Mouse (Mus musculus): ENCODE results near the gene Adam15. TPM values are rescaled to one million over a fixed set of nuclear protein-coding genes. Genes with fewer than 3 reads are reported as not detected.
A peak's percentile ranks its signal among the peaks of the same experiment; 100 is the strongest.

The Adam15 gene
- polyA plus RNA-seq, 1 experiment from 2014 or later = 9.5 TPM

- Histone ChIP-seq H3K27ac (no peak overlapping the region), H3K36me3 (no peaks in the 10 kb centered on the region), H3K4me1 (replicated peaks) (peaks cover 11% of the 10 kb centered on the region), H3K9ac (no peak overlapping the region), H3K9me3 (replicated peaks) (no peaks in the 10 kb centered on the region), H3K27me3 (peaks cover 43% of the 10 kb centered on the region), H3K4me3 (replicated peaks) (no peak overlapping the region), H3K4me2 (no peak overlapping the region)
- no peak for DNase-seq
- WGBS (ENCODE audit: insufficient replicate concordance) = 63% methylated on average over 5 of the region's 5 CpGs
- ATAC-seq (ENCODE audit: low read depth) = no peak
These were observed 35.5 kb downstream of the Adam15 start for GRCm38 (mm10) chr3:89314340-89314739.

GRCm38 (mm10) chr3:89308089-89308488 lies 41.7 kb downstream of the Adam15 start:
- Histone ChIP-seq H3K27ac (no peak overlapping the region), H3K9me3 (replicated peaks) (no peaks in the 10 kb centered on the region), H3K36me3 (no peaks in the 10 kb centered on the region), H3K9ac (no peak overlapping the region), H3K27me3 (no peaks in the 10 kb centered on the region), H3K4me1 (replicated peaks) (0 out of 2 replicates have a peak, but pooled peaks cover 4% of the 10 kb centered on the region), H3K4me3 (replicated peaks) (no peak overlapping the region), H3K4me2 (no peak overlapping the region)
- ATAC-seq (ENCODE audit: low read depth) (peak; percentile 34; the same call in 1 of the 2 replicates), DNase-seq (peak; percentile 34)
- 7% methylated on average over 9 of the region's 9 CpGs for WGBS (ENCODE audit: insufficient replicate concordance)

GRCm38 (mm10) chr3:89305551-89306325 lies 44.1 kb downstream of the Adam15 start:
- Histone ChIP-seq H3K4me3 (replicated peaks) (no peak overlapping the region), H3K4me1 (replicated peaks) (0 out of 2 replicates have a peak, but pooled peaks cover 4% of the 10 kb centered on the region), H3K27me3 (0 out of 2 replicates have a peak, but pooled peaks cover 2% of the 10 kb centered on the region), H3K27ac (no peak overlapping the region), H3K9me3 (replicated peaks) (no peaks in the 10 kb centered on the region), H3K9ac (no peak overlapping the region), H3K4me2 (no peak overlapping the region), H3K36me3 (no peaks in the 10 kb centered on the region)
- DNase-seq (no peak), ATAC-seq (ENCODE audit: low read depth) (no peak)
- 72% methylated on average over 8 of the region's 8 CpGs for WGBS (ENCODE audit: insufficient replicate concordance)

- Histone ChIP-seq H3K4me3 (replicated peaks) (no peak overlapping the region), H3K4me2 (no peak overlapping the region), H3K9me3 (replicated peaks) (no peaks in the 10 kb centered on the region), H3K27ac (no peak overlapping the region), H3K9ac (no peak overlapping the region), H3K4me1 (replicated peaks) (0 out of 2 replicates have a peak, but pooled peaks cover 4% of the 10 kb centered on the region), H3K36me3 (no peaks in the 10 kb centered on the region), H3K27me3 (peaks cover 6% of the 10 kb centered on the region)
- DNase-seq (no peak), ATAC-seq (ENCODE audit: low read depth) (no peak)
- WGBS (ENCODE audit: insufficient replicate concordance) = 53% methylated on average over 4 of the region's 4 CpGs
These were observed 44.7 kb downstream of the Adam15 start for GRCm38 (mm10) chr3:89305105-89305504.

- Histone ChIP-seq H3K4me1 (replicated peaks) (peaks cover 4% of the 10 kb centered on the region; the same call in 1 of the 2 replicates), H3K4me2 (no peak overlapping the region), H3K27ac (no peak overlapping the region), H3K4me3 (replicated peaks) (no peak overlapping the region), H3K9me3 (replicated peaks) (no peaks in the 10 kb centered on the region), H3K9ac (no peak overlapping the region), H3K27me3 (peaks cover 12% of the 10 kb centered on the region), H3K36me3 (no peaks in the 10 kb centered on the region)
- no peak for ATAC-seq (ENCODE audit: low read depth)
- DNase-seq = no peak
- WGBS (ENCODE audit: insufficient replicate concordance) = 51% methylated on average over 6 of the region's 6 CpGs
These were observed 45.4 kb downstream of the Adam15 start for GRCm38 (mm10) chr3:89304440-89304839.

GRCm38 (mm10) chr3:89300514-89300913 lies 49.3 kb downstream of the Adam15 start:
- Histone ChIP-seq H3K9ac (no peak overlapping the region), H3K27me3 (peaks cover 28% of the 10 kb centered on the region), H3K36me3 (no peaks in the 10 kb centered on the region), H3K27ac (no peak overlapping the region), H3K4me2 (no peak overlapping the region), H3K4me3 (replicated peaks) (no peak overlapping the region), H3K4me1 (replicated peaks) (peaks cover 4% of the 10 kb centered on the region), H3K9me3 (replicated peaks) (no peaks in the 10 kb centered on the region)
- DNase-seq (no peak), ATAC-seq (ENCODE audit: low read depth) (no peak)
- 47% methylated on average over 2 of the region's 2 CpGs for WGBS (ENCODE audit: insufficient replicate concordance)

GRCm38 (mm10) chr3:89300071-89300470 lies 49.7 kb downstream of the Adam15 start:
- ATAC-seq (ENCODE audit: low read depth) = no peak
- no peak for DNase-seq
- H3K4me3 ChIP-seq (replicated peaks) = no peak overlapping the region
- no peaks in the 10 kb centered on the region for H3K9me3 ChIP-seq (replicated peaks)
- 43% methylated on average over 1 of the region's 1 CpGs for WGBS (ENCODE audit: insufficient replicate concordance)
- H3K9ac ChIP-seq = no peak overlapping the region
- H3K4me1 ChIP-seq (replicated peaks) = peaks cover 4% of the 10 kb centered on the region
- peaks cover 28% of the 10 kb centered on the region for H3K27me3 ChIP-seq
- no peak overlapping the region for H3K27ac ChIP-seq
- H3K36me3 ChIP-seq = no peaks in the 10 kb centered on the region
- peak overlapping the region; percentile 46 for H3K4me2 ChIP-seq

GRCm38 (mm10) chr3:89299499-89299898 lies 50.3 kb downstream of the Adam15 start:
- no peak for ATAC-seq (ENCODE audit: low read depth)
- Histone ChIP-seq H3K9me3 (replicated peaks) (no peaks in the 10 kb centered on the region), H3K4me2 (peak overlapping the region; percentile 46)

GRCm38 (mm10) chr3:89298908-89299307 lies 50.9 kb downstream of the Adam15 start:
- 70% methylated on average over 6 of the region's 6 CpGs for WGBS (ENCODE audit: insufficient replicate concordance)
- Histone ChIP-seq H3K27ac (no peak overlapping the region), H3K4me3 (replicated peaks) (no peak overlapping the region), H3K9ac (no peak overlapping the region), H3K27me3 (peaks cover 28% of the 10 kb centered on the region), H3K36me3 (no peaks in the 10 kb centered on the region), H3K9me3 (replicated peaks) (no peaks in the 10 kb centered on the region), H3K4me2 (no peak overlapping the region), H3K4me1 (replicated peaks) (peaks cover 4% of the 10 kb centered on the region)
- DNase-seq = no peak
- no peak for ATAC-seq (ENCODE audit: low read depth)

More at GRCm38 (mm10) chr3:89299499-89299898, 50.3 kb downstream of the Adam15 start:
- Histone ChIP-seq H3K27ac (no peak overlapping the region), H3K27me3 (peaks cover 28% of the 10 kb centered on the region), H3K36me3 (no peaks in the 10 kb centered on the region), H3K4me3 (replicated peaks) (0 out of 2 replicates have a peak overlapping the region, but pooled peaks have one; percentile 11), H3K9ac (no peak overlapping the region), H3K4me1 (replicated peaks) (peaks cover 4% of the 10 kb centered on the region)
- 6% methylated on average over 14 of the region's 14 CpGs for WGBS (ENCODE audit: insufficient replicate concordance)
- no peak for DNase-seq

GRCm38 (mm10) chr3:89296761-89297396 lies 52.9 kb downstream of the Adam15 start:
- 68% methylated on average over 11 of the region's 11 CpGs for WGBS (ENCODE audit: insufficient replicate concordance)
- Histone ChIP-seq H3K27ac (no peak overlapping the region), H3K9me3 (replicated peaks) (no peaks in the 10 kb centered on the region), H3K27me3 (peaks cover 28% of the 10 kb centered on the region), H3K4me2 (no peak overlapping the region), H3K4me3 (replicated peaks) (no peak overlapping the region), H3K9ac (no peak overlapping the region), H3K4me1 (replicated peaks) (peaks cover 9% of the 10 kb centered on the region), H3K36me3 (no peaks in the 10 kb centered on the region)
- ATAC-seq (ENCODE audit: low read depth) = no peak
- DNase-seq = no peak

GRCm38 (mm10) chr3:89295685-89296230 lies 54.0 kb downstream of the Adam15 start:
- WGBS (ENCODE audit: insufficient replicate concordance) = 49% methylated on average over 8 of the region's 8 CpGs
- peaks cover 9% of the 10 kb centered on the region for H3K4me1 ChIP-seq (replicated peaks)
- no peak overlapping the region for H3K9ac ChIP-seq
- H3K27me3 ChIP-seq = peaks cover 27% of the 10 kb centered on the region
- H3K4me2 ChIP-seq = no peak overlapping the region
- ATAC-seq (ENCODE audit: low read depth) (no peak), DNase-seq (no peak)
- no peak overlapping the region; the same call in 1 of the 2 replicates for H3K27ac ChIP-seq
- no peak overlapping the region for H3K4me3 ChIP-seq (replicated peaks)
- no peaks in the 10 kb centered on the region for H3K9me3 ChIP-seq (replicated peaks)
- H3K36me3 ChIP-seq = no peaks in the 10 kb centered on the region
